Mouse (Mus musculus) urinary bladder, postnatal 10 days (tissue): ENCODE measurements around the gene Tmigd3.
A peak's percentile ranks its signal among the peaks of the same experiment; 100 is the strongest.

Source experiments
- DNase-seq: peaks from one replicate; pipeline ENCODE4 v3.0.0; 2022; ENCODE audit warnings: low spot score

Tmigd3 gene

GRCm38 (mm10) chr3:105876022-105876421 lies 5.3 kb downstream of the Tmigd3 start:
- no peak for DNase-seq

- DNase-seq, result no peak
Measured at GRCm38 (mm10) chr3:105877252-105877803, 6.6 kb downstream of the Tmigd3 start.

- DNase-seq, result no peak
Measured at GRCm38 (mm10) chr3:105877919-105878318, 7.2 kb downstream of the Tmigd3 start.

GRCm38 (mm10) chr3:105878751-105879150 lies 8.0 kb downstream of the Tmigd3 start:
- DNase-seq, result no peak

- DNase-seq, result no peak
Measured at GRCm38 (mm10) chr3:105880419-105880818, 9.7 kb downstream of the Tmigd3 start.

- no peak for DNase-seq
Measured at GRCm38 (mm10) chr3:105882105-105882504, 11.4 kb downstream of the Tmigd3 start.

- no peak for DNase-seq
Measured at GRCm38 (mm10) chr3:105883111-105883510, 12.4 kb downstream of the Tmigd3 start.

GRCm38 (mm10) chr3:105888961-105889360 lies 18.3 kb downstream of the Tmigd3 start:
- DNase-seq, result no peak

GRCm38 (mm10) chr3:105890220-105890619 lies 19.5 kb downstream of the Tmigd3 start:
- no peak for DNase-seq

GRCm38 (mm10) chr3:105891141-105891540 lies 20.4 kb downstream of the Tmigd3 start:
- DNase-seq, result no peak

- DNase-seq, result no peak
Measured at GRCm38 (mm10) chr3:105891760-105892571, 21.3 kb downstream of the Tmigd3 start.

- no peak for DNase-seq
Measured at GRCm38 (mm10) chr3:105892572-105893495, 22.1 kb downstream of the Tmigd3 start.

GRCm38 (mm10) chr3:105893941-105894391 lies 23.3 kb downstream of the Tmigd3 start:
- no peak for DNase-seq

GRCm38 (mm10) chr3:105894601-105895592 lies 24.2 kb downstream of the Tmigd3 start:
- DNase-seq, result peak; percentile 84

- no peak for DNase-seq
Measured at GRCm38 (mm10) chr3:105896811-105897210, 26.1 kb downstream of the Tmigd3 start.

- no peak for DNase-seq
Measured at GRCm38 (mm10) chr3:105898325-105898724, 27.6 kb downstream of the Tmigd3 start.

- DNase-seq, result no peak
Measured at GRCm38 (mm10) chr3:105898861-105899260, 28.2 kb downstream of the Tmigd3 start.

- DNase-seq, result peak; percentile 45
Measured at GRCm38 (mm10) chr3:105899394-105900147, 28.9 kb downstream of the Tmigd3 start.

- DNase-seq, result no peak
Measured at GRCm38 (mm10) chr3:105900266-105900665, 29.6 kb downstream of the Tmigd3 start.

- no peak for DNase-seq
Measured at GRCm38 (mm10) chr3:105900716-105901115, 30.0 kb downstream of the Tmigd3 start.
